Mouse (Mus musculus): ENCODE data around the gene Raly. TPM values are rescaled to one million over a fixed set of nuclear protein-coding genes. Genes with fewer than 3 reads are reported as not detected.

The Raly gene
- total RNA-seq (2022), result 100 to 1,000 TPM in 3 of 4 experiments, 10 to 100 TPM in 1; 98.0 to 109 (median 104) TPM

- DNase-seq (ENCODE audit: low spot score in 2 of 2), result peak; percentile 84 to 97
Observed at GRCm38 (mm10) chr2:154790656-154791483, at the start of gene Raly, which contains the start of gene a. Gene Raly, plus strand, starts transcription at chr2:154791096. Gene a, plus strand, starts transcription at chr2:154791402.

- DNase-seq (ENCODE audit: low spot score in 2 of 2), result no peak
Observed at GRCm38 (mm10) chr2:154742911-154743819, 47.7 kb upstream of the Raly start.

GRCm38 (mm10) chr2:154743915-154744314, 47.0 kb upstream of the Raly start:
- DNase-seq (ENCODE audit: low spot score in 2 of 2), result no peak

GRCm38 (mm10) chr2:154748383-154748782, 42.5 kb upstream of the Raly start:
- DNase-seq (ENCODE audit: low spot score in 2 of 2), result no peak

- DNase-seq (ENCODE audit: low spot score in 2 of 2), result no peak
Observed at GRCm38 (mm10) chr2:154749046-154750036, 41.6 kb upstream of the Raly start.

- no peak for DNase-seq (ENCODE audit: low spot score in 2 of 2)
Observed at GRCm38 (mm10) chr2:154751924-154752323, 39.0 kb upstream of the Raly start.

GRCm38 (mm10) chr2:154754068-154754560, 36.8 kb upstream of the Raly start:
- no peak for DNase-seq (ENCODE audit: low spot score in 2 of 2)

- no peak for DNase-seq (ENCODE audit: low spot score in 2 of 2)
Observed at GRCm38 (mm10) chr2:154755791-154756190, 35.1 kb upstream of the Raly start.

GRCm38 (mm10) chr2:154757691-154758090, 33.2 kb upstream of the Raly start:
- DNase-seq (ENCODE audit: low spot score in 2 of 2), result no peak

- DNase-seq (ENCODE audit: low spot score in 2 of 2), result no peak
Observed at GRCm38 (mm10) chr2:154758454-154758853, 32.4 kb upstream of the Raly start.

- no peak for DNase-seq (ENCODE audit: low spot score in 2 of 2)
Observed at GRCm38 (mm10) chr2:154763226-154763625, 27.7 kb upstream of the Raly start.

- DNase-seq (ENCODE audit: low spot score in 2 of 2), result no peak
Observed at GRCm38 (mm10) chr2:154764828-154765497, 25.9 kb upstream of the Raly start.

- no peak for DNase-seq (ENCODE audit: low spot score in 2 of 2)
Observed at GRCm38 (mm10) chr2:154765554-154766008, 25.3 kb upstream of the Raly start.

GRCm38 (mm10) chr2:154767051-154767450, 23.8 kb upstream of the Raly start:
- DNase-seq (ENCODE audit: low spot score in 2 of 2), result no peak

GRCm38 (mm10) chr2:154769930-154770329, 21.0 kb upstream of the Raly start, which contains the start of gene Gm14214:
Gene Gm14214, minus strand, starts transcription at chr2:154770030.
- DNase-seq (ENCODE audit: low spot score in 2 of 2), result no peak

GRCm38 (mm10) chr2:154771604-154772003, 19.3 kb upstream of the Raly start:
- DNase-seq (ENCODE audit: low spot score in 2 of 2), result no peak

GRCm38 (mm10) chr2:154774032-154774431, 16.9 kb upstream of the Raly start:
- no peak for DNase-seq (ENCODE audit: low spot score in 2 of 2)

GRCm38 (mm10) chr2:154776496-154776895, 14.4 kb upstream of the Raly start:
- DNase-seq (ENCODE audit: low spot score in 2 of 2), result no peak

- no peak for DNase-seq (ENCODE audit: low spot score in 2 of 2)
Observed at GRCm38 (mm10) chr2:154779648-154780047, 11.2 kb upstream of the Raly start.

- DNase-seq (ENCODE audit: low spot score in 2 of 2), result no peak
Observed at GRCm38 (mm10) chr2:154782361-154782760, 8.5 kb upstream of the Raly start.
